Mouse (Mus musculus) heart, postnatal 36 days (tissue): ENCODE measurements at regions not wholly inside any gene's neighbourhood (a gene's known extent, or its start where the extent isn't known, plus 50 kb on each side); places are given as distances from the start of the nearest gene placed in this dataset.

Experiments used
- DNase-seq, 2 experiments: peaks; one replicate each; pipeline ENCODE4 v3.0.0; 2021 to 2022
- intact Hi-C: fragments of 180-260 bp; cut with DNase I; formaldehyde crosslinking; loops from one replicate; pipeline ENCODE4 v1.15.1; 2025

DNA sequence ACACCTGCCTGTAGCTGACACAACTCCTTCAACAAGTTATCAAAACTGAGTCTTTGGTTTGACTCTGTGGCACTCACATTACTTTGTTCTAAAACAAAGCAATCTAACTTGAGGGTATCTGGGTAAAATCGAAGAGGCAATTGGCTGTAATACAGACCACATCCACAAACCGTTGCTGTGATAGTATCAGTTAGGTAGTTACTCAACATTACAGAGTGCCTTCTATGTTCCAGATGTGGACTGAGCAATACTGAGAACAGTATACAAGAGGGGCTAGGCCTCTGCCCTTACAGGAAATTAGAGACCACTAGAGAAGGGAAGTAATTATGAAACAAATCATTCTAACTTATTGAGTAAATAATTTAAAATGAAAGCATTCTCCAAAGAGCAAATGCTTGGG, 300.5 kb downstream of the Gm10295 start:
- intact Hi-C loops: no loop called here
- DNase-seq: no peak

DNA sequence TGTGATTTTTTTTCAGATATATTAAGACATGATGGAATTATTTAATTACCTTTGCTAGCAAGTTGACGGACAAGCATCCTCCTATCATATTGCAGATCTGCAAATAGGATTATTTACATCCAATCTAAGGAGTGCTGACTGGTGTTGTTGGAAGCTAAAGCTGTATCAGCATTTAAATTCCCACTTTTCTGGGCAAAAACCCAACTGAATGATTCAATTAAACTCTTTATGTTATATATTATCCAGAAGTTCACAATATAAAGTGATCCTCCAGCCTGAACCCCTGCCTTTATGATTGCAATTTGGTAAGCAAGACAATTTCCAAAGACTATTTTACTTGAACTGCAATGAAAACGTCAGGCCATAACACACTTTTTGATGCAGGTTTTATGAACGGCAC, 304.1 kb downstream of the Gm10295 start:
- intact Hi-C loops: no loop called here
- DNase-seq: no peak

DNA sequence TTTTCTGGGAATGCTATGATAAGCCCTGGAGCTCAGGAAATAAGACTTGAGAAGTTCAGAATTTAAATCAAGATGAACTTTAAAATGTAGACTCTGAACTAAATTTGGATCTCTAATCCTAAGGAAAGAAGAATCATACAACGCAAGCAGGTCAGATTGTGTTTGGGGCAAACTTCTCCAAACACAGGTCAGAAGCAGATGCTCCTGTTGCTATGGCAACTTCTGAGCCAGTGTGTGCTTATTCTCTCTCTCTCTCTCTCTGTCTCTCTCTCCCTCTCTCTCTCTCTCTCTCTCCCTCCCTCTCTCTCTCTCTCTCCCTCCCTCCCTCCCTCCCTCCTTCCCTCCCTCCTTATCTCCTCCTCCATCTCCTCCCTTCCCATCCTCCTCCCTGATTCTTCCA, 304.7 kb downstream of the Gm10295 start:
- intact Hi-C loops: no loop called here
- no peak for DNase-seq

DNA sequence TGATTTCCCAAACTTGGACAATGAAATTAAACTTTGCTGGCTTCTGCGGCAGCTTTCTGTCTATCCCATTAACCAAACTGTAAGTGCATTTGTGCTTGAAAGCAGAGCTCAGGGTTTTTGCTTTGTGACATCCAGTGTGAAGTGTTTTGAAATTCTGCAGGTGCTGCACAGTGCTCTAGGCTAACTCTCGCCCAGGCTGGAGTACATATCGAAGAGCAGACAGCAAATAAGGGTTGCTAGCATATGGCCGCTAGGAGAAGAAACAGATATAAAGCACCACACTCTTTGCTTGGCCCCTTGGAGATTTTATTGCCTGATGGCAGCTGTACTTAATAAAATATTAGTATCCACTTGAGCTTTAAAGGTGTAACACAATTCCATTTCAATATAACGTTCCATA, 307.5 kb downstream of the Gm10295 start:
- intact Hi-C loops: loop anchor here (5.0 kb wide), 1 partner anchor 39 kb away; no protein-coding TSS in a partner anchor
- DNase-seq: no peak

DNA sequence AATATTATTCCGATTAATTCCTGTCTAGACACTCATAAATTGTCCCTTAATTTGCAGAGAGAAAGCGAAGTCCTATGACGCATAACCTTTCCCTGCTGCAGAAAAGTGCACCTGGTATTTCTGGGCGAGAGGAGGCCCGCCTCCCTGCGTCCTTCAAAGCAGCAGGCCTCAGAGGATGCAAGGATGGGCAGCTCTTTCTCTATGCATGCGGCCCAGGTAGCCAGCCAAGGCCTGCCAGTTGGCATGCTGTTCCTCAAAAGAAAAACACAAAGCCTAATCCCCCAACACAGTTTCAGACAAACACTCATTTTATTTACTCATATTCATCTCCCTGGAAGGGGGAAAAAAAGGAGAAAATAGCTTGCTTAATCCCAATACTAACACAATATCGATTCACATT, 308.2 kb downstream of the Gm10295 start:
- intact Hi-C loops: loop anchor here (5.0 kb wide), 1 partner anchor 39 kb away; no protein-coding TSS in a partner anchor
- no peak for DNase-seq

DNA sequence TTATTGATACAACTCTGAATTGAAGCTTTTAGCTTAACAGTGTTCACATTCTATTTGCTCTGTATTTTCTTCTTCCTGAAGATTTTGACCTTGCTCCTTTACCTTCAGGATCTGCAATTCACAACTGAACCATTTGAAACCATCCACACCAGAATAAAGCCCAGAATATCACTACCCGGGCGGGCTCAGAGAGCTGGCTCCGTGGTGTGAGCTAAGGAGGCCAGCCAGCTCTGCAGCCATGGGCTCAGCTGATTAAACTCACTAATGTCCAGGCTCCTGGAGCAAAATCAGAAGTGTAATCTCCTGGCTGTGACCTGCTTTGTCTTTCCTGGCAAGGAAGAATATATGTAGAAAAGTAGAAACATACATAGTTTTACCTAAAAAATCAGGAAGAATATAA, 309.9 kb downstream of the Gm10295 start:
- intact Hi-C loops: loop anchor here (5.0 kb wide), 1 partner anchor 41 kb away; no protein-coding TSS in a partner anchor
- no peak for DNase-seq

DNA sequence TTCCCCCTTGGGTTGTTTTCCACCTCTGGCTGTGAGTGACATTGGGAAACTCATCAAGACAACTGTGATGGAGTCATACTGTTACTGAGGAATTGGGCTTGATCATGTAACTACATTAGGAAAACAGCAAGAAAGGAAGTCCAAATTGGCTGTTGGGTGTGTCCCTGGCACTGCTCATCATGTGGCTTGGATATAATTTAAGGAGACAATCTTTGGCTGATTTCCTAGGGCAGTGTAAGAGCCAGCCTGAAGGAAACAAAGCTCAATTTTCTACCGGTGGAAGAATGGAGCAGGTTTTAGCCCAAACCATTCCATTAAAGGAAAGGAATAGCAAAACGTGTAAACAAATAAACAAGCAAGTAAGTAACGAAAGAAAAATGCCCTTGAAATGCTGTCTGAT, 310.4 kb downstream of the Gm10295 start:
- intact Hi-C loops: loop anchor here (5.0 kb wide), 1 partner anchor 41 kb away; no protein-coding TSS in a partner anchor
- no peak for DNase-seq

DNA sequence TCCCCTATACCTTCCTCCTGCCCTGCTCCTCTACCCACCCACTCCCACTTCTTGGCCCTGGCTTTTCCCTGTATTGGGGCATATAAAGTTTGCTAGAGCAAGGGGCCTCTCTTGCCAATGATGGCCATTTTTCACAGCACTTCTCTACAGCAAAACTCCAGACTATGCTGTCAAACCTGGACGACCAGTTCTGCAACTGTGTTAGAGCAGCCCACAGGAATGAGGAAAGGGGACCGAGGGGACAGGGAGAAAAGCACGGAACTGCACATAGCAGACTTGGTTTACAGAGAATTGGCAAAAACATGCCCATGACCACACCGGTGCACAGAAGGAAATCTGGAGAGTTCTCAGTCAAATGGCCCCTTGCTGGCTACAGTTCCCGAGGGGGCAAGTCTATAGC, 312.7 kb downstream of the Gm10295 start:
- no peak for DNase-seq
- intact Hi-C loops: no loop called here

DNA sequence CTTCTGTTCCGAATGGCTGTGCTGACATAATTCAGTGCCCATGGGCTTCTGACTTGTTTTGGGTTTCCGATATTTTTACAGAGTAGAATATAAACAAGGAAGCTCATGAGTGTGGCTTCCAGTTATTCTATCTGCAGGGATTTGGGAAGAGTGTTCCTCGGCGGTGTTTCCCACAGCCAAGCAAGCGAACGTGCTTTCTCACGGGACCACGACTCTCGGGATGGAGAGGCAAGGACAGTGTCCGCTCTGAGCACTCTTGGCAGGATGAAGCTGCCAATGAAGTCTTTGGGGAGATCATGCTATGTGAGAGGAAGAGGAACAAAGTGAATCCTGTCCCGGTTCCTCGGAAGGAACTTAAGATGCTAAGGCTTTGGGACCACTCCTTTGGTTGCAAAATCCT, 318.2 kb downstream of the Gm10295 start:
- intact Hi-C loops: no loop called here
- peak in 1 of 2 experiments; percentile 10 for DNase-seq

DNA sequence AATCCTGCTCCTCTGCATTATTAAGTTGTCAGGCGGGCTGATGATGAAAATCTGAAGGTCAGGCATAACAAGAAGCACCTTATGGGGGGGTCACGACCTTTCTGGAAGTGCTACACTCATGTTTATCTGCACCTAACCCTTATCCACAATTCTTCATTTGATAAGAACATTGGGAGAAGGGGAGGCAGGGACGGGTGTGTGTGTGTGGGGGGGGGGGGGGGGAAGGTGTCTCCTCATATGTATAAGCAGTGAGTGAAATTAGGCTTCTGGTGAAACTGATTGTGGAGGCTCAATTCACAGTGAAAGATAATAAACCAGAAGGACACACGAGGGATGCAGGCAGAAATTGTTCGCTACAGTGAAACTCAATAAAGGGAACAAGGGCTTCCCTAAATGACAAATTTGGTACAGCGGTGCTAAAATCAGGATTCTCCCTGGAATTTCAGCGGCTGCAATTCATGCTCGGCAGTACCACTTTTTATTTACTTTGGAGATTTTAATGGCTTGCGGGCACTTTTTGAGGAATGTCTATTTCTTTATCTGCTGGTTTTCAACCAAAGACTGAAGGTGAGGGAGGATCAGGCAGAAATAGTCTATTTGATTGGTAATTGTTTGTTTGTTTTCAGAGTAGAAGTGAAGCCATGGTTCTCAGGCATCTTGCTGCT, 327.2 kb downstream of the Gm10295 start:
- DNase-seq: no peak
- intact Hi-C loops: no loop called here

DNA sequence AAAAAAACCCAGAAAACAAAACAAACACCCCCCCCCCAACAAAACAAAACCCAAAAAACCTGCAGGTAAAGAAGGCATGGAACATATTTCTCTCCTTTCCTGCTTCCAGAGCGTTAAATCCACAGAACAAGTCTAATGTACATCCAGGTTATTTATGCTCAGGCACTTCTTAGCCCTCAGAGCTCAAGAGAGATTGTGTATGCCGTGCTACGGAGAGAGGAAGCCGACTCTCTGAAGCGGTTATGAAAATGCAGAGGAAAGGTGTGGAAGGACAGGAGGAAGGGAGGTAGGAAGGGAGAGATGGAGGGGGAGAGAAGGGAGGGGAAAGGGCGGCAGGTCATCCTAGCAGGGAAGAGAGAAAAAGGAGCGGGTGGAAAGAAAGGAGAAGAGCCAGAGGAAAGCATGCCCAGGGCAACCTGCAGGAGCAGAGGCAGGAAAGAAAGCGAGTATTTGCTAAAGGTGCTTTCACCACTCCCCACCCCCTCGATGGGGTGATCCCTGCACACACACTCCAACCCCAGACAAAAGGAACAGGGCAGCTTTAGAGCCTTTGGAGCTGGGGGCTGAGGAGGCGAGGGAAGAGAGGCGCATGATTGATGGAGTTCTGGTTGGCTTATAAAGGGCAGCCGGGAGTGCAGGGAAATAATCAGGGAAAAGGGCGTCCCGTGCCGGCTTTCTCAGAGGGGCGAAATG, 327.9 kb downstream of the Gm10295 start:
- intact Hi-C loops: no loop called here
- no peak for DNase-seq
